Mouse (Mus musculus) kidney, embryonic 14.5 days (tissue): Measurements from ENCODE around the gene Htr2c. TPM values are rescaled to one million over a fixed set of nuclear protein-coding genes. Genes with fewer than 3 reads are reported as not detected.

ENCODE experiments used
- ATAC-seq: fragments of 200-750 bp; cut with Nextera tagmentation; 2 replicates; pipeline ENCODE4 v1.8.0; 2017; ENCODE audit warnings: moderate number of reproducible peaks, mild to moderate bottlenecking, moderate TSS enrichment, moderate library complexity; ENCODE audit not compliant: low FRiP score, low TSS enrichment
- H3K27ac ChIP-seq: fragments of 300-500 bp; sonication (generic); 2 replicates; pipeline ENCODE4 v1.5.1; 2014; ENCODE audit warnings: low read depth, mild to moderate bottlenecking, low read length, moderate library complexity, mixed read lengths
- H3K27me3 ChIP-seq: fragments of 300-500 bp; sonication (generic); 2 replicates; pipeline ENCODE4 v1.6.1; 2014; ENCODE audit warnings: mild to moderate bottlenecking, low read length; ENCODE audit not compliant: control insufficient read depth, insufficient read depth
- H3K36me3 ChIP-seq: fragments of 300-500 bp; sonication (generic); 2 replicates; pipeline ENCODE4 v1.6.1; 2014; ENCODE audit warnings: low read length, mixed read lengths; ENCODE audit not compliant: control insufficient read depth, insufficient read depth
- H3K4me1 ChIP-seq: fragments of 300-500 bp; sonication (generic); 2 replicates; pipeline ENCODE4 v1.6.1; 2014; ENCODE audit warnings: low read length, mixed read lengths; ENCODE audit not compliant: control insufficient read depth, insufficient read depth
- H3K4me2 ChIP-seq: fragments of 300-500 bp; sonication (generic); replicated peaks from 2 replicates; pipeline ENCODE4 v1.6.1; 2014; ENCODE audit warnings: low read depth, mild to moderate bottlenecking, low read length
- H3K4me3 ChIP-seq: fragments of 300-500 bp; sonication (generic); 2 replicates; pipeline ENCODE4 v1.5.1; 2014; ENCODE audit warnings: mild to moderate bottlenecking, low read length
- H3K9ac ChIP-seq: fragments of 300-500 bp; sonication (generic); 2 replicates; pipeline ENCODE4 v1.6.1; 2014; ENCODE audit warnings: low read depth, mild to moderate bottlenecking, low read length, moderate library complexity
- H3K9me3 ChIP-seq: fragments of 300-500 bp; sonication (generic); 2 replicates; pipeline ENCODE4 v1.6.1; 2016; ENCODE audit warnings: low read length; ENCODE audit not compliant: control insufficient read depth
- WGBS: fragments of 180-500 bp; shearing (Covaris S2); extraction: QIAGEN DNeasy Blood & Tissue Kit; methylation state at CpG from one replicate; pipeline ENCODE4 v1.1.7; 2014; 5-methylcytosine and 5-hydroxymethylcytosine counted together
- microRNA counts: library from miRNA; unstranded; fragments of <30 nt; microRNA quantifications from one replicate; lab custom pipeline; 2017
- microRNA-seq: library from miRNA; unstranded; fragments of <30 nt; microRNA quantifications from one replicate; pipeline ENCODE4, GENCODE M21; 2016
- polyA plus RNA-seq: library from polyadenylated mRNA; unstranded; fragments of >200 nt; fragmentation: Nextera tagmentation; extraction: Ambion mirVana; gene quantifications from 2 replicates; pipeline ENCODE4 v1.2.1, GENCODE M21; 2014

The Htr2c gene
- polyA plus RNA-seq, 1 experiment from 2014 or later = not detected

GRCm38 (mm10) chrX:147055730-147056129, 93.4 kb downstream of the Htr2c start:
- Histone ChIP-seq H3K36me3 (no peaks in the 10 kb centered on the region), H3K4me1 (no peaks in the 10 kb centered on the region), H3K9me3 (no peaks in the 10 kb centered on the region), H3K4me2 (no peak overlapping the region), H3K27me3 (no peaks in the 10 kb centered on the region), H3K4me3 (no peak overlapping the region), H3K27ac (no peak overlapping the region), H3K9ac (no peak overlapping the region)
- no peak for ATAC-seq
- 28% methylated on average over 3 of the region's 3 CpGs for WGBS

GRCm38 (mm10) chrX:147071622-147072021, 109.3 kb downstream of the Htr2c start:
- H3K9me3 ChIP-seq = no peaks in the 10 kb centered on the region
- no peak overlapping the region for H3K27ac ChIP-seq
- ATAC-seq = no peak
- H3K9ac ChIP-seq = no peak overlapping the region
- H3K27me3 ChIP-seq = no peaks in the 10 kb centered on the region
- H3K4me2 ChIP-seq = no peak overlapping the region
- H3K36me3 ChIP-seq = no peaks in the 10 kb centered on the region
- H3K4me3 ChIP-seq = no peak overlapping the region
- no peaks in the 10 kb centered on the region for H3K4me1 ChIP-seq

GRCm38 (mm10) chrX:147119155-147119554, 156.8 kb downstream of the Htr2c start:
- H3K4me2 ChIP-seq = no peak overlapping the region
- no peak for ATAC-seq
- H3K27me3 ChIP-seq = no peaks in the 10 kb centered on the region
- H3K27ac ChIP-seq = no peak overlapping the region
- H3K4me1 ChIP-seq = no peaks in the 10 kb centered on the region
- H3K4me3 ChIP-seq = no peak overlapping the region
- WGBS = 37% methylated on average over 1 of the region's 1 CpGs
- no peak overlapping the region for H3K9ac ChIP-seq
- no peaks in the 10 kb centered on the region for H3K36me3 ChIP-seq
- no peaks in the 10 kb centered on the region for H3K9me3 ChIP-seq

GRCm38 (mm10) chrX:147215251-147215650, 252.9 kb downstream of the Htr2c start:
- Histone ChIP-seq H3K9me3 (no peaks in the 10 kb centered on the region), H3K9ac (no peak overlapping the region), H3K36me3 (no peaks in the 10 kb centered on the region), H3K4me1 (no peaks in the 10 kb centered on the region), H3K4me2 (no peak overlapping the region), H3K27ac (no peak overlapping the region), H3K4me3 (no peak overlapping the region), H3K27me3 (no peaks in the 10 kb centered on the region)
- ATAC-seq = no peak

- Histone ChIP-seq H3K9me3 (no peaks in the 10 kb centered on the region), H3K27ac (no peak overlapping the region), H3K27me3 (no peaks in the 10 kb centered on the region), H3K4me2 (no peak overlapping the region), H3K9ac (no peak overlapping the region), H3K4me1 (no peaks in the 10 kb centered on the region), H3K36me3 (no peaks in the 10 kb centered on the region), H3K4me3 (no peak overlapping the region)
- no peak for ATAC-seq
- 64% methylated on average over 3 of the region's 3 CpGs for WGBS
Observed at GRCm38 (mm10) chrX:147217382-147218013, 255.2 kb downstream of the Htr2c start.

- no peak overlapping the region for H3K4me3 ChIP-seq
- no peak overlapping the region for H3K4me2 ChIP-seq
- 79% methylated on average over 2 of the region's 2 CpGs for WGBS
- H3K27ac ChIP-seq = no peak overlapping the region
- no peak for ATAC-seq
- H3K27me3 ChIP-seq = no peaks in the 10 kb centered on the region
- no peaks in the 10 kb centered on the region for H3K4me1 ChIP-seq
- no peaks in the 10 kb centered on the region for H3K9me3 ChIP-seq
- no peaks in the 10 kb centered on the region for H3K36me3 ChIP-seq
- H3K9ac ChIP-seq = no peak overlapping the region
Observed at GRCm38 (mm10) chrX:147238806-147239542, 276.7 kb downstream of the Htr2c start.

MicroRNAs within 50 kb of the gene (microRNA counts, 519-probe panel; counts per million panel counts)
- not detected for microRNA mmu-miR-448 (lab: Ali Mortazavi, UCI)
- microRNA mmu-miR-764-3p (lab: Ali Mortazavi, UCI) = not detected
- not detected for microRNA mmu-miR-764-5p (lab: Ali Mortazavi, UCI)

Small RNAs within 50 kb of the gene (microRNA-seq; reads per million reads assigned to microRNA genes)
- gene Gm22650 (not detected), gene Gm24627 (not detected), gene Mir1264 (7.2 reads per million, percentile 24 among the genes with 10 or more reads in this experiment), gene Mir1298 (32.0 reads per million, percentile 41 among the genes with 10 or more reads in this experiment), gene Mir1912 (0.84 reads per million), gene Mir448 (4.8 reads per million, percentile 19 among the genes with 10 or more reads in this experiment), gene Mir764 (not detected)
